Mouse (Mus musculus) thymus, adult 2 months (tissue): Measurements from ENCODE around the gene Pate3.

Experiments
- CTCF ChIP-seq: fragments of 200-500 bp; IDR thresholded peaks from 2 replicates; pipeline ENCODE4 v1.5.1; 2012; ENCODE audit warnings: mild to moderate bottlenecking, control low read depth, low read length, moderate library complexity, borderline replicate concordance; ENCODE audit not compliant: control insufficient read depth, poor library complexity, insufficient read depth; ENCODE audit errors: extremely low read depth
- POLR2A ChIP-seq: fragments of 200-500 bp; IDR thresholded peaks from 2 replicates; pipeline ENCODE4 v1.6.1; 2012; ENCODE audit warnings: mild to moderate bottlenecking, low read length, control low read depth, moderate library complexity; ENCODE audit not compliant: control insufficient read depth, poor library complexity, insufficient read depth; ENCODE audit errors: extremely low read depth

- no peak for TF ChIP-seq POLR2A
- no peak for TF ChIP-seq CTCF
These were observed 36.2 kb downstream of the Pate3 start, which contains the start of gene Pate4 for GRCm38 (mm10) chr9:35611841-35612240.
